Mouse (Mus musculus) myocyte (in vitro differentiated cells): ENCODE data around the gene Rnf225. TPM values are rescaled to one million over a fixed set of nuclear protein-coding genes. Genes with fewer than 3 reads are reported as not detected.

ENCODE experiments used
- H3K27me3 ChIP-seq: one replicate; pipeline ENCODE4 v1.6.1; 2011; ENCODE audit not compliant: control insufficient read depth, insufficient read depth, insufficient read length
- H3K36me3 ChIP-seq: one replicate; pipeline ENCODE4 v1.6.1; 2011; ENCODE audit not compliant: control insufficient read depth, insufficient read depth
- H3K4me2 ChIP-seq: one replicate; pipeline ENCODE4 v1.6.1; 2011; ENCODE audit warnings: low read depth, control low read depth
- H3K4me3 ChIP-seq: one replicate; pipeline ENCODE4 v1.5.1; 2011; ENCODE audit warnings: mild to moderate bottlenecking, control low read depth, moderate library complexity
- H3K79me2 ChIP-seq: one replicate; pipeline ENCODE4 v1.6.1; 2011; ENCODE audit not compliant: control insufficient read depth, insufficient read depth
- H3ac ChIP-seq: one replicate; pipeline ENCODE4 v1.6.1; 2011; ENCODE audit not compliant: control insufficient read depth, insufficient read length
- CEBPB ChIP-seq: IDR thresholded peaks from 2 replicates; pipeline ENCODE4 v1.6.1; 2011; ENCODE audit warnings: mild to moderate bottlenecking, moderate library complexity; ENCODE audit not compliant: poor library complexity, insufficient read depth, severe bottlenecking
- E2F4 ChIP-seq: IDR thresholded peaks from one replicate; pipeline ENCODE4 v1.6.1; 2011; ENCODE audit warnings: mild to moderate bottlenecking, control low read depth, moderate library complexity; ENCODE audit not compliant: insufficient read depth
- MAX ChIP-seq: IDR thresholded peaks from one replicate; pipeline ENCODE4 v1.6.1; 2011; ENCODE audit warnings: low read depth, mild to moderate bottlenecking, control low read depth
- MYOD1 ChIP-seq, 3 experiments: IDR thresholded peaks; one replicate each; pipeline ENCODE4 v1.6.1; 2011; ENCODE audit warnings: control low read depth in 2 of 3, low read depth in 2 of 3, mild to moderate bottlenecking in 2 of 3, moderate library complexity in 1 of 3; ENCODE audit not compliant: insufficient read length in 2 of 3, control insufficient read depth in 1 of 3
- MYOG ChIP-seq, 3 experiments: IDR thresholded peaks; one replicate each; pipeline ENCODE4 v1.6.1; 2011; ENCODE audit warnings: control low read depth in 2 of 3, low read depth in 2 of 3, mild to moderate bottlenecking in 2 of 3; ENCODE audit not compliant: insufficient read length in 2 of 3, control insufficient read depth in 1 of 3, insufficient read depth in 1 of 3
- POLR2A ChIP-seq: IDR thresholded peaks from one replicate; pipeline ENCODE4 v1.6.1; 2011; ENCODE audit warnings: low read depth, mild to moderate bottlenecking, control low read depth, moderate library complexity; ENCODE audit not compliant: insufficient read length
- POLR2AphosphoS2 ChIP-seq: IDR thresholded peaks from one replicate; pipeline ENCODE4 v1.6.1; 2011; ENCODE audit warnings: low read depth, control low read depth; ENCODE audit not compliant: insufficient read length
- REST ChIP-seq: IDR thresholded peaks from one replicate; pipeline ENCODE4 v1.6.1; 2011; ENCODE audit warnings: mild to moderate bottlenecking, control low read depth, moderate library complexity; ENCODE audit not compliant: insufficient read depth, insufficient read length
- SRF ChIP-seq: IDR thresholded peaks from one replicate; pipeline ENCODE4 v1.6.1; 2011; ENCODE audit warnings: low read depth; ENCODE audit not compliant: control insufficient read depth, insufficient read length
- TCF12 ChIP-seq: IDR thresholded peaks from one replicate; pipeline ENCODE4 v1.6.1; 2011; ENCODE audit warnings: mild to moderate bottlenecking, control low read depth; ENCODE audit not compliant: poor library complexity, insufficient read depth, severe bottlenecking
- TCF3 ChIP-seq: IDR thresholded peaks from one replicate; pipeline ENCODE4 v1.6.1; 2011; ENCODE audit warnings: low read depth, control low read depth; ENCODE audit not compliant: insufficient read length
- USF1 ChIP-seq: IDR thresholded peaks from one replicate; pipeline ENCODE4 v1.6.1; 2011; ENCODE audit warnings: low read depth, mild to moderate bottlenecking, control low read depth, moderate library complexity
- polyA plus RNA-seq: library from polyadenylated mRNA; unstranded; fragments of >200 nt; fragmentation: generic; extraction: Trizol; gene quantifications from one replicate; pipeline ENCODE4 v1.2.1, GENCODE M21; 2012; ENCODE audit warnings: missing spikeins

Rnf225 gene
- polyA plus RNA-seq, 1 experiment: 0.91 TPM

- Histone ChIP-seq H3K4me2 (no peak overlapping the region), H3ac (no peak overlapping the region), H3K27me3 (no peaks in the 10 kb centered on the region), H3K4me3 (no peak overlapping the region), H3K36me3 (no peaks in the 10 kb centered on the region), H3K79me2 (no peaks in the 10 kb centered on the region)
- TF ChIP-seq CEBPB (no peak), MYOG (IDR thresholded peaks at IDR 0.05; ENCODE audit: control insufficient read depth in 1 of 3, insufficient read depth in 1 of 3, insufficient read length in 2 of 3, low read depth in 2 of 3) (no peak), MAX (no peak), REST (no peak), POLR2AphosphoS2 (no peak), SRF (no peak), USF1 (no peak), MYOD1 (IDR thresholded peaks at IDR 0.05; ENCODE audit: control insufficient read depth in 1 of 3, insufficient read length in 2 of 3, low read depth in 2 of 3) (no peak), POLR2A (no peak), TCF3 (no peak), TCF12 (no peak), E2F4 (no peak)
Measured at GRCm38 (mm10) chr7:12958948-12959347, 31.7 kb downstream of the Rnf225 start.

GRCm38 (mm10) chr7:12959718-12960117 is 32.5 kb downstream of the Rnf225 start:
- no peak overlapping the region for H3K4me2 ChIP-seq
- H3K36me3 ChIP-seq: no peaks in the 10 kb centered on the region
- H3K79me2 ChIP-seq: no peaks in the 10 kb centered on the region
- TF ChIP-seq TCF3 (no peak), CEBPB (no peak), MAX (no peak), USF1 (no peak), E2F4 (no peak), POLR2AphosphoS2 (no peak)
- H3ac ChIP-seq: no peak overlapping the region
- no peaks in the 10 kb centered on the region for H3K27me3 ChIP-seq
- no peak overlapping the region for H3K4me3 ChIP-seq

GRCm38 (mm10) chr7:12961511-12962141 is 34.4 kb downstream of the Rnf225 start:
- Histone ChIP-seq H3K79me2 (no peaks in the 10 kb centered on the region), H3K36me3 (no peaks in the 10 kb centered on the region), H3ac (peak overlapping the region; percentile 31), H3K27me3 (no peaks in the 10 kb centered on the region), H3K4me3 (peak overlapping the region; percentile 47), H3K4me2 (peak overlapping the region; percentile 93)
- TF ChIP-seq TCF3: no peak
- TF ChIP-seq POLR2A: peak; percentile 11
- TF ChIP-seq REST: no peak
- no peak for TF ChIP-seq E2F4
- no peak for TF ChIP-seq POLR2AphosphoS2

- Histone ChIP-seq H3K36me3 (no peaks in the 10 kb centered on the region), H3K4me3 (peak within 1 kb of the TSS; percentile 88), H3K27me3 (no peaks in the 10 kb centered on the region), H3K4me2 (peak within 1 kb of the TSS; percentile 96), H3ac (peak within 1 kb of the TSS; percentile 9), H3K79me2 (peaks cover 5% of the 10 kb centered on the region)
- TF ChIP-seq POLR2AphosphoS2 (peak; percentile 69), POLR2A (peak; percentile 75), MYOD1 (IDR thresholded peaks at IDR 0.05; ENCODE audit: control insufficient read depth in 1 of 3, insufficient read length in 2 of 3, low read depth in 2 of 3) (no peak)
Measured at GRCm38 (mm10) chr7:12965678-12966091, 38.5 kb downstream of the Rnf225 start, which contains the start of gene Zfp324. TSS of gene Zfp324 (plus strand) at chr7:12965838.

- Histone ChIP-seq H3ac (peak overlapping the region; percentile 9), H3K27me3 (no peaks in the 10 kb centered on the region), H3K36me3 (no peaks in the 10 kb centered on the region), H3K4me3 (peak overlapping the region; percentile 88), H3K79me2 (peaks cover 5% of the 10 kb centered on the region), H3K4me2 (peak overlapping the region; percentile 96)
- TF ChIP-seq MYOD1 (IDR thresholded peaks at IDR 0.05; ENCODE audit: control insufficient read depth in 1 of 3, insufficient read length in 2 of 3, low read depth in 2 of 3) (no peak), MYOG (IDR thresholded peaks at IDR 0.05; ENCODE audit: control insufficient read depth in 1 of 3, insufficient read depth in 1 of 3, insufficient read length in 2 of 3, low read depth in 2 of 3) (no peak), SRF (no peak), POLR2A (no peak), POLR2AphosphoS2 (no peak), TCF3 (no peak)
Measured at GRCm38 (mm10) chr7:12966104-12966845, 39.1 kb downstream of the Rnf225 start.
